In the genomic region with DNA sequence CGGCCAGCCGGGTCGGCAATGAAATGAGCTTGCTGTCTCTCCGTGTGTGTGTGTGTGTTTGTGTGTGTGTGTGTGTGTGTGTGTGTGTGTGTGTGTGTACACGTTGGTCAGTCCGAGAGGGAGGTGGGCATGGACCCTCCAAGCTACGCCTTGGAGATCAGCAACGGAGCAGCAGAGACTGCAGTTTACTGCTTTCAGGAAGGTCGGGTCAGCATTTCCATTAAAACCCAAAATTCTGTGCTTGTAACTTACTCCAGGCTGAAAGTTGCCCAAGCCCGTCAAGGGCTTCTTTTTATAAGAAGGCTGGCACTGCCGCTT, we compare ENCODE assay signal across 9 mouse cellular contexts.
DNase-seq lines count a peak whose midpoint lies in the region; ATAC-seq and TF ChIP-seq lines count a peak whose summit lies in the region.
"Had no signal": no experiment of that assay in that cellular context is flagged by ENCODE, and none has a peak within 500 bp of the region (broad histone marks: within the 10 kb centered on the region; RNA-seq: fewer than 3 reads in every experiment).

No protein-coding gene starts in this region.

- no peak for ATAC-seq in lung, embryonic 14.5 days (ENCODE audit: insufficient read depth)
- no peak for ATAC-seq in hindbrain, postnatal 0 days
- ATAC-seq in neural tube, embryonic 14.5 days (ENCODE audit: low read depth): no peak

- no peak overlapping the region for H3K27ac ChIP-seq in lung, embryonic 14.5 days (ENCODE audit: low read depth)
- peak overlapping the region; percentile 94 for H3K27ac ChIP-seq in hindbrain, postnatal 0 days
- H3K27ac ChIP-seq in neural tube, embryonic 14.5 days (ENCODE audit: low read depth, low read length): peak overlapping the region; percentile 94; the same call in 1 of the 2 replicates

- H3K36me3 ChIP-seq in lung, embryonic 14.5 days (ENCODE audit: insufficient read depth): no peaks in the 10 kb centered on the region
- no peaks in the 10 kb centered on the region for H3K36me3 ChIP-seq in hindbrain, postnatal 0 days (ENCODE audit: insufficient read depth, low read length)
- H3K36me3 ChIP-seq in neural tube, embryonic 14.5 days (ENCODE audit: control insufficient read depth, insufficient read depth, low read length): no peaks in the 10 kb centered on the region

- no peak overlapping the region for H3K4me2 ChIP-seq in lung, embryonic 14.5 days
- peak overlapping the region; percentile 71 for H3K4me2 ChIP-seq in hindbrain, postnatal 0 days (ENCODE audit: low read depth, low read length)
- H3K4me2 ChIP-seq in neural tube, embryonic 14.5 days (ENCODE audit: low read depth, low read length): peak overlapping the region; percentile 67

- TF ChIP-seq CTCF in lung, embryonic 14.5 days (IDR thresholded peaks at IDR 0.05; ENCODE audit: low read depth): no peak
- no peak for TF ChIP-seq CTCF in hindbrain, postnatal 0 days (IDR thresholded peaks at IDR 0.05; ENCODE audit: low read depth)

- 2% methylated on average over 11 of the region's 11 CpGs for WGBS in lung, embryonic 14.5 days
- WGBS in hindbrain, postnatal 0 days: under 1% methylated on average over 11 of the region's 11 CpGs
- WGBS in neural tube, embryonic 14.5 days: under 1% methylated on average over 11 of the region's 11 CpGs

- peak; percentile 60 for DNase-seq in cerebellum, postnatal 14 days
- DNase-seq in cerebellum, adult 9-10 months: no peak
- no peak for DNase-seq in lung, embryonic 14.5 days
- no peak for DNase-seq in lung, adult 18-20 months
- no peak for DNase-seq in hindbrain, postnatal 0 days (ENCODE audit: low spot score)
- DNase-seq in testis, postnatal 14 days (ENCODE audit: low spot score): no peak
- DNase-seq in spleen, postnatal 10 days (ENCODE audit: low spot score in 2 of 2): no peak

- peaks cover 59% of the 10 kb centered on the region for H3K27me3 ChIP-seq in lung, embryonic 14.5 days (ENCODE audit: insufficient read depth, low read length)
- H3K27me3 ChIP-seq in hindbrain, postnatal 0 days (ENCODE audit: insufficient read depth, low read length): no peaks in the 10 kb centered on the region
- no peaks in the 10 kb centered on the region for H3K27me3 ChIP-seq in neural tube, embryonic 14.5 days (ENCODE audit: control insufficient read depth, insufficient read depth, low read length)

- H3K9ac ChIP-seq in lung, embryonic 14.5 days: no peak overlapping the region
- peak overlapping the region; percentile 76 for H3K9ac ChIP-seq in hindbrain, postnatal 0 days (replicated peaks; ENCODE audit: low read length)
- H3K9ac ChIP-seq in neural tube, embryonic 14.5 days (replicated peaks; ENCODE audit: low read depth, low read length): peak overlapping the region; percentile 84

- no peaks in the 10 kb centered on the region for H3K4me1 ChIP-seq in lung, embryonic 14.5 days (ENCODE audit: insufficient read depth)
- no peaks in the 10 kb centered on the region for H3K4me1 ChIP-seq in hindbrain, postnatal 0 days (ENCODE audit: insufficient read depth, low read length)
- H3K4me1 ChIP-seq in neural tube, embryonic 14.5 days (ENCODE audit: control insufficient read depth, insufficient read depth, low read length): no peaks in the 10 kb centered on the region; the same call in 1 of the 2 replicates

- H3K4me3 ChIP-seq in lung, embryonic 14.5 days (ENCODE audit: low read depth, low read length): peak overlapping the region; percentile 50; the same call in 1 of the 2 replicates
- peak overlapping the region; percentile 69 for H3K4me3 ChIP-seq in hindbrain, postnatal 0 days (ENCODE audit: low read length)
- H3K4me3 ChIP-seq in neural tube, embryonic 14.5 days (ENCODE audit: low read depth, low read length): peak overlapping the region; percentile 62
- H3K4me3 ChIP-seq: erythroblast, embryonic 14.5 days had no signal

- no peaks in the 10 kb centered on the region for H3K9me3 ChIP-seq in lung, embryonic 14.5 days (ENCODE audit: low read depth, low read length)
- no peaks in the 10 kb centered on the region for H3K9me3 ChIP-seq in hindbrain, postnatal 0 days (ENCODE audit: low read length)
- no peaks in the 10 kb centered on the region for H3K9me3 ChIP-seq in neural tube, embryonic 14.5 days (ENCODE audit: control insufficient read depth, low read length)

Comparison
In these comparisons a context has a peak if more than half of its experiments do, and no peak if none do; other contexts are left out.
1. DNase-seq: peak in cerebellum, postnatal 14 days (2 of 2); none in cerebellum, adult 9-10 months (single experiment), lung, embryonic 14.5 days (single experiment), lung, adult 18-20 months (0 of 2), hindbrain, postnatal 0 days (single experiment), testis, postnatal 14 days (single experiment) and spleen, postnatal 10 days (0 of 2).
2. Peak in every context shown above with its lines, with median percentiles within 50 percentile points of each other: H3K4me3 ChIP-seq.